Mouse (Mus musculus) right cerebral cortex, adult 2 months (tissue): Measurements from ENCODE around the gene Igsf21.

Experiments used
- DNase-seq, 2 experiments: peaks; one replicate each; pipeline ENCODE4 v3.0.0; 2021 to 2022; ENCODE audit warnings: low spot score in 2 of 2

Igsf21 gene

DNA sequence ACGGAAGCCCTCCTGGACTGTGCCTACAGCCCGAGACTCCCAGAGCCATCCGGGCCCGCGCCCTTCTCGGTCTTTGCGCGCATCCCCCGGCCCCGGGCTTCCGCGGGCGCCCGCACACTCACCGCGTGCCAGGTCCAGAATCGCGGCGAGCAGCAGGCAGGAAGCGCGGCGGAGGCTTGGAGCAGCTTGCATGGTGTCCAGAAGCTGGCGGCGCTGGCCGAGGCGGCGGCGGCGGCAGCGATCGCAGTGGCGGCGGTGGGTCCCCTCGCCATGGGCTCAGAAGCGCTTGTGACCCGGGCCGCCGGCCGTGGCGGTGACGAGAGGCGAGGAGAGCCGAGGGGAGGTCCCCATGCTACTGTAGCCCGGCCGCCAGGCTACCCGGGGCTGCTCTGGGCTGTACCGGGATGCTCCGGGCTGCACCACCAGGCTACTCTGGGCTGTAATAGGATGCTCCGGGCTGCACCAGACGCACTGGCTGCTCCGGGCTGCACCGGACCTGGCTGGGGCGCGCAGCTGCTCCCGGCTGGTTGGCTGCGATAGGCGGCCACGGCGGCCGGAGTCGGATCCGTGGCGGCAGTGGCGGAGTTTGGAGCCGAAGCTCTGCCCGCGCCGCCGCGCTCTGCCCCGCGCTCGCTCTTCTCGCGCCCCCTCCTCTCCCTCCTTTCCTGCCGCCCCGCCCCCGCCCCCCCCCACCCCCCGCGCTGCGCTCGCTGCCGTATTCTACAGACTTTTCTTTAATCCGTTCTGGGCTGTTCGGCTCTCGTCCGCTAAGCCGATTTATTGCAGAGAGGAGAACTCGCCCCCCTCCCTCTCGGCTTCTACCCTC lies at the start of gene Igsf21:
TSS of gene Igsf21 (minus strand) at position 605 of the 826 bp plus-strand sequence.
- no peak for DNase-seq

DNA sequence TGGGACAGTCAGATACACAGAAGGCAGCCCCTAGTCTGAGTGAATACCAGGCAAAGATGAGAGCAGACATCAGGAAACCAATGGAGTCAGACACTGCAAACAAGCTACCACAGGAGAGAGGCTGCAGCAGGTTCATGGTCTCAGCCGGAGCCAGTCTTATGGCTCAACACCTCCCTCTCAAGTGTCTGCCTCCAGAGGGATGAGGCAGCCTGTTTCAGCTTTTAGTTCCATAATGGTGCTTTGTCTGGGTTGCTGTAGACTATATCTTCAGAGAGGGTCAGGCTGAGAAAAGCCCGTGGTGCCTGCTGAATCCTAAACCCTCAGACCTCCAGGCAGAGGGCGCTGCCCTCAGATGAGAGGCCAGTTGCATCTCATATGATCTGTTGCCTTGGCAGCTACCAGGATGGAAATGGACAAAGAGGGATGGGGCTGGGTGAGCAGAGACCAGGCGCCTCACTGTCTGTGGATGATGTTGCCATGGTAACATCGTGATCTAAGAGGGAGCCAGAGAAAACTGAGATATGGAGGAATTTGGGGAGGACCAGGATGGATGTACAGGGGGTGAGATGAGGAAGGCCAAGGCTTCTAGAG lies 39.2 kb upstream of the Igsf21 start:
- DNase-seq = peak; percentile 54 to 64

DNA sequence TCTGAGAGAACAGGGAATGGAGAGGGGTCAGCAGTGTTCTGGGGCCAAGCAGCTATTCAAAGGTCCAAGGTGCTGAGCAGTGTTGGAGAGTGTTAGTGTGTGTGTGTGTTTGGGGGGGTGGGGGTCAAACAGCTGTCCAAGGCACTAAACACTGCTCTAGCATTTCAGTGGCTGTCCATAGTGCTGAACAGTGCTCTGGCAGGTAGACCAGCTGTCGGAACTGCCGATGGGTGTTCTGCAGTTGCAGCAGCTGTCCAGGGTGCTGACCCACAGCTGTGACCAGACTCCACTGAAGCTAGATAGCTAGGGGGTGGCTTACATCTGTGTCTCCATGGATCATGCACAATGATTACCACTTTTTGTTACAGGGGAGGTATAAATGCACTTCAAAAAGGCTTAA lies 36.8 kb upstream of the Igsf21 start:
- no peak for DNase-seq

DNA sequence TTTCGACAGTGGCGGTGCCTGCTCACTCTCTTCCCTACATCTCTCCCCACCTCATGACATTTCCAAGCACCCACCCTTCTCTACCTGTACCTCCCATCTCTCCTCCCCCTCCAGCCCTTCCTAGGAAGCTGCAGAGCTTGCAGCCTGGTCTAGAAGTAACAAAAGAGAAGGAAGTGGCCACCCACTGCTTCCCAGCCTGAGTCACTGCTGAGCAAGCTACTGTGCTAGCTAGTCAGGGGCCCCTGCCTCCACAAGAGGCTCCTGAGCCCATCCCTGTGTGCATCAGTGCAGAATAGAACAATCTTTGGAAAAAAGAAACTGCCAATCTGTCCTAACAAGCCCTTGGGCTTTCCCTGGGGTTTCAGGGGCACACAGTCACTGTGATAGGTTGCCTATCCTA lies 31.7 kb upstream of the Igsf21 start:
- peak; percentile 68 to 73 for DNase-seq

DNA sequence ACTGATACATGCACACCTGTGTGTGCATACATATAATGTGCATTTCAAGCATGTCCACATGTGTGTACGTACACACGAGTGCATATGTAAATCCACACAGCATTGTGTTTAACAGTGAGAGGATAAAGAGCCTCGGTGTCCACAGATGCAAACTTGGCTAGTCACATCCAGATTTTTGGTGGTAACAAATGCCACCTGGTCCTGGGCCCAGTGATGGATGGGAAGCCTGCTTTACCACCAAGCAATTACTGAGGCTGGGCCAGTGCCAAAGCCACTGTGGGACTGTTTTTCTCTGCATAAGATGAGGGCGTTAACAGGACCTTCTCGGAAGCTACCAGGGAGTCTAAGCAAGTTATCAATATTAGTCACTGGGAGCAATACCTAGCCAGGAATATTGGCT lies 25.3 kb upstream of the Igsf21 start:
- no peak for DNase-seq

DNA sequence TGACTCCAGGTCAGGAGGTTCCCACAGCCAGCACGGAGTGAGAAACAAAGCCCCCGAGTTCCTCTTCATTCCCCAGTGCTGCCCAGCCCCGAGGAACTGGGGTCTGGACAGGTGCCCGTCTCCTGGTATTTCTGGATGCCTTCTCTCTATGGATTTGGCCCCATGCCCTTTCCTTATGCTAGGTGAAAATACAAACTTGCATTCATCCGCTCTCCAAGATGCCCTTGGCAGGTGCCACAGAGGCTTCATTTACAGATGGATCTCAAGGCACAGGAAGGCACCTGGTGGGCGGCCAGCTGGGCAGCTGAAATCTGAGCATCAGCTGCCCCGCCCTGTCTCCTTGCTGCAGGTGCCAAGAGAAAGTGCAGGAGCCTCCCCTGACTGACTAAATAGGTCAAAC lies 23.9 kb upstream of the Igsf21 start:
- DNase-seq = no peak

DNA sequence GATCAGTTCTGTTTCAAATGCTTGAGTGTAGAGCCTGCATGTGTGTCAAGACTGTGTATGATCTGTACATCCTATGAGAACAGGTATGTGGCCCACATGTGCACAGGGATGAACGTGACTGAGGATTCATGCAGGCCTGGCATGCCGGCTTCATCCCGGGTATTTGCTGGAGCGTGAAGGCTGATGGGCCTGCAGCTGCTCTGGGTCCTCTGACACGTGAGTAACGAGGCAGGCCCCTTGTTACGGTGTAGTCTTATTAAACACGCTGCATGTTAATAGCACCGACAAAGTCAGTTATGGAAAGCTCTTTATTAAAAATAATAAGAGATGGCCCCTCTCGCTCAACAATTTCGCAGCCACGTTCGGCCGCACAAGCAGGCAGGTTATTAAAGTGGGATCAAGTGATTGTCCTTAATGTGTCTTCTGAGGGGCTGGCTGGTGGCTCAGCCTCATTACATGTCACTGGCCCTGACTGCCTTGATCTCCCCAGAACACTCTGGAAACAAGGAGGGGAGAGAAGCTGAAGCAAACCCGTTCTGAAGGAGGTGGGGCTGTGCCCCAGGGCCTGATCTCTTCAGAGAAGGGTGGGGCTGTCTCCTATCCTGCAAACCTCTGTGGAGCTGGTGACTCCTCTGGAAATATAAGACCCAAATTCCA lies 22.7 kb upstream of the Igsf21 start:
- no peak for DNase-seq

DNA sequence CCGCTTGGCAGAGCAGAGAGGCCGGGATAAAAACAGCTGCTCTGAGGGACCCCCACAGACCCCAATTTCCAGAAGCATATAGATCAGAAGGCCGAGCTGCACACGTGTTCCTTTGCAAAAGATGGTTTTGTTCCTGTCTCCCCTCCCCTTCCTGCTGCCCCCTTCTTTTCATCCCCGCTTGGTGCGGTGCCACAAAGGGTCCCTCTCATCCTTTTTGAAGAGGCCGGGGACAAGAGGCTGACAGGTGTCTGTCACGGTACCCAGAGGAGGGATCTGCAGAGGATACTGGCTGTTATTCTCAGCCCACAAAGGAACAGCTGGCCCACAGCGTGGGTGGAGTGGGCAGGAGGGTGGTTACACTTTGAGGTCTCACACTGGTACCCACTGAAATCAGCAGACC lies 21.3 kb upstream of the Igsf21 start:
- no peak for DNase-seq

DNA sequence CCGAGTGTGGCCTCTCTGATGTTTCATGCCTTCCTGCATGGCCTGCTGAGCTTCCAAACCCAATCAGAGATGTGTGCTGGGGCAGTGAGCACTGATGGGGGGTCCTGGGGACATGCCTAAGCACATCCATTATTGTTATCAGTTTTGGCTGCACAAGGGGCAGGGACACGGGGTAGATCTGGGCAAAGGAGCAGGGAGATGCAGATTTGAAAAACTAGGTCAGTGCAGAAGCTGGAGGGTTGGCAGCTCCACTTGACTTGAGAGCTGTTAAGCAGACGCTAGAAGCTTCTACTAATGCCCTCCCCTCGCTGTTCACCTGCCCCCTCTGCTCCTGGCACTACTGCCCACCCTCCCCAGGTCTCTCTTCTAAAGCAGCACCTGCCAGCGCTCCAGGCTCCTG lies 20.5 kb upstream of the Igsf21 start:
- DNase-seq = no peak

DNA sequence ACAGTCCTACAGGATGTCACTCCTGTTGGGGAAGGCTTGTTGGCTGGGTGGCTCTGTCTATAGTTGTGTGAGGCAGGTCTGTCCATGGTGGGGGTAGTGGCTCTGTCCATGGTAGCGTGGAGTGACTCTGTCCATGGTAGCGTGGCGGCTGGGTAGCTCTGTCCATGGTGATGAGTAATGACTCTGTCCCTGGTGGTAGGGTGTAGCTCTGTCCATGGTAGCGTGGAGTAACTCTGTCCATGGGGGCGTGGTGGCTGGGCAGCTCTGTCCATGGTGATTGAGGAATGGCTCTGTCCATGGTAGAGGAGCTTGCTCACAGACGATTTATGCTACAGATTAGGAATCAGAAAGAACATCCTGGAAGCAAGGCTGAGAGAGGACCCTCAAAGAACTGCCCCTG lies 12.4 kb upstream of the Igsf21 start:
- no peak for DNase-seq

DNA sequence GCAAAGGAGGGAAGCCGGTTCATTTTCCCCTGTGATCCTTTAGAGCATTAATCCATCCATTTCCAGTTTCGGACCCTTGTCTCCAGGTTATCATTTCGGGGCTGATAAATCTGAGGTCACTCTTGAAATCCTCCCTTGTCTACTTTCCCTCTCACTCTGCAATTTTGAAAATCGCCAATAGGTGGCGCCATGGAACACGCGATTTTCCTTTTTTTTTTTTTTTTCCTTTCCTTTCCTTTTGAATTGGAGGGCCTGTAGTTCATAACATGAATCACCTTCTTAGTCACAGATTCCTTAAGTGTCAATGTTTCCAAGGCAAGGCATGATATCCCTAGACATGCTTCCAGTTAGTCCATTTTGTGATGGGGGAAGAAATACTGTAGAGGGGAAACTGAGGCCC lies 5.8 kb upstream of the Igsf21 start:
- peak; percentile 64 to 74 for DNase-seq

DNA sequence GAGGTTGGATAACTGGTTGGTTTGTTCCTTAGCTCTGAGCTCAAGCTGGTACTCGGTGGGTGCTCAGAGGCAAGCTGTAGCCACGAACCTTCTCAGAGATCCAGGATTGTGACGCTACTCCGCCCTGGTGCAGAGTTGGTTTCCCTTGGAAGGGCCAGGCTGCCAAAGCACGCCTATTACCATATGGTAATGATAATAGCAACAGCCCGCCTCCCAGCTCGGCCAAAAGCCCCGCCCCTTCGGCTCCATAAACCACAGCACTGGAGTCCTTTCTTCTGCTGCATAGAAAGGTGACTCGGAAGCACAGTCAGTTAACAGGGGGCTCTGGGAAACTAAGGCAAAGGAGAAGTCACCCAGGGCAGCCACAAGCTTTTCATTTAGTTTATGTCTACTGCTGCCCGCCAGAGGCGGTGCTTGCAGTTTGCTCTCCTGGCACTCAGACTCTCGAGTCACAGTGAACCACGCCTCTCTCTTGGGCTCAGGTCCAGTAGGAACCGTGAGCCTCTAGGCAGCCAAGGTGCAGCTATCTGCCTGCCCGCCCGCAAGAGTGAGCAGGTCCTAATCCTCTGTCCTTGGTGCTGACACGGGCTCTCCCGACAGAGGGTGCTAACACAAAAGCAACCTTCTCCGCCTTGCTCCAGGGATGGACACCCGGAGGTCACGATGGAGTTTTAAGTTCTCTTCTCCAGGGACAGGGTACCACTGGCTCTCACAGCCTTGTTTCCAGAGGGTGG lies 2.6 kb upstream of the Igsf21 start:
- DNase-seq = no peak

DNA sequence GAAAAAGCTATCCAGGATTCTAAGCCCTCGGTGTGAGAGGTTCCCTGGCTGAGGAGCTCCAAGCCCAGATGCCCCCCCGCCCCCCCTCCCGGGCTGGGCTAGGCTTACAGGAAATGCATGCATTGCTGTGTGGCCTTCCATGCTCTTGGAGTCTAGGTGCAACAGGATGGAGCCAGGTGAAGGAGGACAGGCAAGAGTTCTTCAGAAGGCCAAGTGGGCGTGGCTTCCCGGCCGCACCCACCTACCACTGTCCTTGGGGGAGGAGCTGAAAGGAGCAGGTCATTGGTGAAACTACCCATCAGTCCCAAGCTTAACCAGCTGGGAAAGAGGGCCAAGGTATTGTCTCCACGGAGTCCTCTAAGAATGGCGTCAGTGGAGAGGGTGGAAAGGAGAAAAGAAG lies 1.8 kb upstream of the Igsf21 start:
- DNase-seq = no peak

DNA sequence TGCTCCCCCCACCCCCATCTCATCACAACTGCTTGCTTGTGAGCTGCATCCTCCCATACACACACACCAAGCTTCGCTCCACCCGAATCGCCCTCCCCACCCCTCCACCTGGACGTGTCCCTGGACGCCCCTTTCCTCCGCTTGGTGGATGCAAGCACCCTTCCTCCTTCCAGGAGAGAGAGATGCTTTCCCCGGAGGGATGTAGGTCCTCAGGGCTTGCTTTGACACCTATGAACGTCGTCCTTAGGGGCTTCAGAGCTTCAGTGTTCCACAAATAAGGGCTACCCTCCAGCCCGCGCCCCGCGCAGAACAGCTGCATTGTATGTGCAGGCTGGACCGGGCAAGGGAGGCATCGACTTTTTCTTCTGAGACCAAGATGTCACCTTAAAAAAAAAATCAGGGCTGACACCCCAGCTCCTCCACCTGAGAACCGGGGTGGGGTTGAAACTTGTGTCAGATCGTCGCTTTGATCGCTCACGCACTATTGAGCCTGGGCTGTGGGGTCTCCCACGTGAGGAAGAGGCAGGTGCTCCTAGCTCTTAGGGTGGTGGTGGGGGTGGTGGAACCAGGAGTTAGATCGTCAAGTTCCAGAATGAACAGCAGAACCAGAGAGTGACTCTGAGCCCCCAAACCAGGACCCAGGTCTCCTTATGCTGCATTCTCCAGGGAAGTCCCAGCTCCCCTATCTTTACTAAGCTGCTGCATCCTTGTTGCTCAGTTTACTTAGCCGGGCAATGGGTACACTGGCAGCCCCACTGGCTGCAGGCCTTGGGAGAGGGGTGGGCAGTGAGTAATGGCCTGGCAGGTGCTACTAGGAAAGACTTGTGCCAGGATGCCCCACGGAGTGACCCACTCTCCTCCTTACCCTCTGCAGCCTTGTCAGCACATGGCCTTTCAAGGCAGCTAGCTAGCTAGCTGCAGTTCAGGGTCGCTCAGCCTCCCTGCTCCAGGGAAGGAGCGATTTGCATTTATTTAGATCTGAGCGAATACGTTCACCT lies 721 bp upstream of the Igsf21 start:
- no peak for DNase-seq

DNA sequence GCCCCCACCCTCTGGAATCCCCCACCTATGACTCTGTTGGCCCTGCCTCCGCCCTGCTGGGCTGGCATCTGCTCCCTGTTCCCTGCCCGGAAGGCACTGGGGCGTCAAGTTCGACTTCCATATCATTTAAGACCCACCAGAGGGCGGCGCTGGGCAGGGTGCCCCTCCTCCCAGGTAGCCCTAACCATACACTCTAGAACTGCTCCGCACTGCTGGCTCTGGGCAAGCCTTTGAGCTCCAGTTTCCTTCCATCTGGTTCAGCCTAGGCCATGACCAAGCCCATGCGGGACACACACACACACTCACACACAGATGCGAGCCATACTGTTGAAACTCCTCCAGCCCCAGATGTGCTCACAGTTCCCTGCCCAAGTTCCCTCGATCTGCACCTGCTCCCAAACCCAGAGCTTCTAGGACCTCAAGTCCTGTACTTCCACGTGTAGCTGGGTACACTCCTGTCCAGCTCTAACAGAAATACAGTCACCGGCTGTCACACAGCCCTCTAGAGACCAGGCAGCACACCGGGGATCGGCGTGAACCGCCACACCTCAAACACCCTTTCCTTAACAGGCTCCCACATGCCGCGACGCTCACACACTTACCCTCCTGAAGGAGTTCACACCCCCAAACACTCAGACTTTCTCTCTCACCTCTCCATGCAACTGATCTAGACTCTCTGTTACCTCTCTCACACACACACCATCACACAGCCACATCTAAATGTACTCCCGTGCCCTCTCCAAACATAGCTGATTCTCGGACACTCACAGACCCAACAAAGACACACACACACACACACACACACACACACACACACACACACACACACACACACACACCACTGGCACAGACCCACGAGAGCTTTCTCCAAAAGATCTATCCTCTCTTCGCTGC lies 1.1 kb downstream of the Igsf21 start:
- peak in 1 of 2 experiments; percentile 61 for DNase-seq

DNA sequence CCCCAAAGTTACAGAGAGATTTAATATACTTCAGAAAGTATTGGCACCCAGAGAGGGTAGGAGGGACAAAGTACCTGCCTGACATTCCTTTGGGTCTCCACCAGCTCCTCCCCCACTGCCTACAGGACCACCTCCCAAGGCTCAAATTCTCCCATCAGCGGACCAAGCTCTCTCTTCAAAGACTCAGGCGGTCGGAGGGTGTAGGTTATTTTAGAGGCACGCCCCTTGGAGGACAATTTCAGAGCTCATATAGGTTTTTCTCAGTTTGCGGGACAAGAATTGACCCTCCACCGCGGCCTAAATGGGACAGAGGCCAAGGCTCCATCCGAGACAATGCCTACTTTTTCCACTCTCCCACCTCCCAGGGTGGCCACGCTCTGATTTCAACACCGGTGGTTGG lies 1.7 kb downstream of the Igsf21 start:
- DNase-seq = no peak

DNA sequence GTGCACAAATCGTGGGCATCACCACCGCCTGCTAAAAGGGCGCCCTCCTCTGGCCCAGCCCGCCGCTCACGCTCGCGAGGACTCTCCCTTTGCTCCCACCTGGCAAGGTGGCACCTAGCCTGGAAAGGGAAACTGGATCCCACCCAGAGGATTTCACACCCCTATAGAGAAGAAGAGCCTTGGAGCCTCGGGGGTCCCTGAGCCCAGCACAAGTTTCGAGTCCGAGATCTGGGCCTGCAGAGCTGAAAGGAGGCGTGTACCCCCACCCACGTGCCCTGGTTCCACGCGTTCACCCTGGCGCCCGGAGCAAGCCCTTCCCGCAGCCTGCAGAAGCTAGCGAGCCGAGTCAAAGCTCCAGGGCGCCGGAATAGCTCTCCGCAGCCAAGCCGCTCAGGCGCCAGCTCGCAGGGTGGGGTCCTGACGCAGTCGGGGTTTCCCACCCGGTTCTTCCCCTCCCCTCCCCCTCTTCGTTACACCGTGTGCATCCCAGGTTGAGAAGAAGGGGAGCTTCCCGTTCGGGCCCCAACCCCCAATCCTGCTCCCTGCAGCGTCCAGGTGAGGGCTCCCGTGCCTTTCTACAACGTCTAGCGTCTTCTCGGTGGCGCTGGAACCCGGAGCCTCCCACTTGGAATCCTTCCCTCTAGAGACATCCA lies 2.3 kb downstream of the Igsf21 start:
- DNase-seq = no peak

DNA sequence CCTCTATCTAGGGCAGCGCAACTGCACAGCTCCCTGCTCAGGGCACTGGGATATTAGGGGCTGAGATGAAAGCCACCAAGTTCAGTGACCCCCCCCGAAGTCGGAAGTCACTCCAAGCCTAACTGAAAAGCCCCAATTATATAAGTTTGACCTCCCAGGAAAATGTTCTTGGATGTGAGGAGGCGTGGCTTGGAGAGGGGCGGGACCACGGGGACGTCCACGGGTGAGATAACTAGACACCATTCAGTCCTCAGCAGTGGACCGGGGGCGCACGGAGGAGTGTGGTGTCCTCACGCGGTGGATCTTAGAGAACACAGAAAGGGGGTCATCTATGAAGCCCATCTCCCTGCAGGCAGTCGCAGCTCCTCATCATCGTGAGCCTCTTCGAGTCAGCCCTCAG lies 3.4 kb downstream of the Igsf21 start:
- no peak for DNase-seq

DNA sequence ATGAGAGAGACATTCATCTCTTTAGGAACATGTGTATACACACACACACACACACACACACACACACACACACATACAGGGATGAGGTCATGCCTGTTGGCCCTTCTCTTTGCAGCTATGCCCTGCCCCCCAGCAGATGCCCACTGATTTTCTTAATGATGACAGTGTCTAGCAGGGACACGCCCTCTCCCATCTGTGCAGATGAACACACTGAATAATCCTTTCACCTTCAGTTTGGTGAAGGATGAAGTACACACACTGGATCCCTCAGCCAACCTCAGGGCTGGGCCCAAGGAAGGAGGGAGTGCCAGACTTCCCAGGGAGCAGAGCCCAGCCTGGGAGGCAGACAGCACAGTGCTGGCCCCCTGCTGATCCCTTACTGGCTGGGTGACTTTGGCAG lies 4.3 kb downstream of the Igsf21 start:
- DNase-seq = no peak

DNA sequence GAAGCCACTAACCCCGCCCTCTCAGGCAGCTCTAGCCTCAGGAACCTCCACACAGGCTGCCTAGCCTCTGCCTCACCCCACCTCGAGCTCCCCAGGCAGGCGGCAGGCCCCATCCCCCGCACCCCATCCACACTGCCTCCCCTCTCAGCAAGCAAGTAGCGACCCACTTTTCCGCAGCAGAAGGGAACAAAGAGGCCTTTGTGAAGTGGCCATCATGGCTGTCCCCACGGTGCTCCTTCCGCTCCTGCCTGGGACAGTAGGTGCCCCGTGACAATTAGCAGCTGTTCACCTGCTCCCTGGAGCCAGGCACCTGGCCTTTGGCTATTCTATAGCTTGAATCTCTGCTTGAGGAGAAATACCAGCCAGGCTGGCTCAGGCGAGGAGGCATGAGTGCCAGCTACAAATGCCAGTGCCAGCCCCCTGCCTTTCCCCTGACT lies 9.3 kb downstream of the Igsf21 start:
- no peak for DNase-seq
